Mouse (Mus musculus): ENCODE measurements around the gene Aasdh. TPM values are rescaled to one million over a fixed set of nuclear protein-coding genes. Genes with fewer than 3 reads are reported as not detected.

Gene Aasdh
- 10 to 100 TPM; 10.1 to 14.4 TPM for total RNA-seq (2021)

GRCm38 (mm10) chr5:76905405-76906154, at the start of gene Aasdh:
Gene Aasdh (minus strand): TSS chr5:76905514.
- intact Hi-C loops (cut with DNase I): loop anchor here (1.0 to 2.0 kb wide), 2 partner anchors 46 to 69 kb away; partner anchors contain the start of genes Paics, Ppat and Srp72
- peak; percentile 96 to 98 for DNase-seq

DNA sequence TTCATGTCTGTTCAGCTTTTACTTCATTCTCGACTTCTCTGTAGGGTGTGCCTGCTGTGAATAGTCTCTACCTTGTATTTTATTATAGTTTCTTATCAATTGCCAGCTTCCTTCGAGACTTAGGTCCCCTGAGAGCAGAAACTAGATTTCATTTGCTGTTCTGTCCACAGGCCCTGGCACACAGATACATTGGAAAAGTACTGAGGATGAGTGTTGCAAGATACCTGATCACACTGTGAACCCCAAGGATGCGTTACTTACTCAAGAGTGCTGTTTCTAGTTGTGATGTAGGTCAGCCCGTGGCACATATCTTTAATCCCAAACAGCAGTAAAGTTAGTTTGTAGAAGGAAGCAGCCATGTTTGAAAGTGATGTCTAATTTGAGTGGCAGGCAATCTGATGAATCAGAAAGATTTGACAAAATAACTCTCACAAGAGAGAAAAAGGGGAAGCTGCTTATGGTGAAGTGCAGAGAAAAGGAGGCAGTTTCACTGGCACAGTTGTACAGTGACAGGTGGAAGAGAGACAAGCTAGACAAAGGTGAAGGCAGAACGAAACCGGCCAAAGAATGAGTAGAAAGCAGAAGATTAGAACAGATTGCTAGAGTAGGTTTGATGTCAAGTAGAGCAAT, 49.1 kb upstream of the Aasdh start:
- no peak for DNase-seq
- intact Hi-C loops (cut with DNase I): no loop called here

GRCm38 (mm10) chr5:76953794-76954193, 48.5 kb upstream of the Aasdh start:
- intact Hi-C loops (cut with DNase I): no loop called here

GRCm38 (mm10) chr5:76952112-76953040, 47.1 kb upstream of the Aasdh start:
- no peak for DNase-seq
- intact Hi-C loops (cut with DNase I): no loop called here

More at GRCm38 (mm10) chr5:76953794-76954193, 48.5 kb upstream of the Aasdh start:
- DNase-seq: no peak

GRCm38 (mm10) chr5:76951106-76952027, 46.1 kb upstream of the Aasdh start, which contains the start of the genes Paics and Ppat:
Gene Paics (plus strand): TSS chr5:76951307.
Gene Ppat (minus strand): TSS chr5:76951578.
- intact Hi-C loops (cut with DNase I): loop anchor here (1.0 kb wide), 1 partner anchor 46 kb away; the partner anchor contains the start of gene Aasdh

DNA sequence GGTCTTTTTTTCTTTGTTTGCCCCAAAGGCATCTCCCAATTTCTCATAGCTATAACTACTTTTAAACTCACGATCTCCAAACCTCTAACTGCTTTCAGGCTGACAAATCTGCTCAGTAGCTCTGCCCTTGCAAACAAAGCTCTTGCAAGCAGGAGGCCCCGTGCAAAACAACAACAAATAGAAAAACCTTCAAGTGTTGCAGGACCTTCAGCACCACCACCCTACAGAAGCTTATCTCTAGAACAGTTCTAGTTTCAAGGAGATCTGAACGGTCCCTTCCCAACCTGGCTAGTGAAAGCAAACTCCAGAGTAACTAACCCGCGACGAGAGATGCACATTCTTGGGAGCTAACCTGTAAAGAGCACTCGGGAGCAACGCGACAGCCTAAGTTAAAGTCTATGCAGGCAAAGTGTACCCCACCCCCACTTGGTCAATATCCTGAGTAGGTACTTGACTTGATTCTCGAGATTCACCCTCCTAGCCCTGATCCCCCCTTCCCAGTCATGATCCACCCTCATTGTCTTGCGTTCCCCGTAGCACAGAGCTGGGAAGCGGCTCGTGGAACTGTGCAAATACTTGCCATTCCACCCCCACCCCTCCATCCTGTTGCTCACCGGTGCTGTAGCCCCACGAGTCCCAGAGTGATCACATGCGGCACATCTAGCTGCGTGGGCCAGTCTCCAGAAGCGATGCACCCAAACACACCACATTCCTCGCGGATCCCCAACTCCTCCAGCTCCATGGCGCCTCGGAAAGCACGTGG, 45.2 kb upstream of the Aasdh start:
- intact Hi-C loops (cut with DNase I): loop anchor here (1.0 kb wide), 1 partner anchor 45 kb away; the partner anchor contains the start of gene Aasdh
- DNase-seq: peak in 1 of 2 experiments; percentile 16

More at GRCm38 (mm10) chr5:76951106-76952027, 46.1 kb upstream of the Aasdh start, which contains the start of the genes Paics and Ppat:
- peak; percentile 99 for DNase-seq

GRCm38 (mm10) chr5:76947758-76948157, 42.4 kb upstream of the Aasdh start:
- intact Hi-C loops (cut with DNase I): no loop called here
- peak; percentile 30 to 31 for DNase-seq

- intact Hi-C loops (cut with DNase I): no loop called here
- no peak for DNase-seq
Measured at GRCm38 (mm10) chr5:76947142-76947541, 41.8 kb upstream of the Aasdh start.

DNA sequence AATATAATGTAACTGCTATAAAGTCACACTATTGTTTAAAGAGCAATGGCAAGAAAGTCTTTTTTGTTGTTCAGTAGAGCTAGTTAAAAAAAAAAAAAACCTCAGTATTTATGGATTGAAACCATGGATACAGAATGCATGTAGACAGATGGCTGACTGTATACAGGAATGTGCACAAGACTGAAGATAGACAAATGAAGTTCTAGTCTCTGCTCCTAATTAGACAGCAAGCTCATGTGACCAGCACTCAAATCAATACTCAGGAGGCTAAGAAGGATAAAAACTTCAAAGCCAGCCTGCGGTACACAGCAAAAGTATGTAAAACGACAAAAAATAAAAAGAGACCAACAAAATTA, 40.3 kb upstream of the Aasdh start:
- intact Hi-C loops (cut with DNase I): no loop called here
- no peak for DNase-seq

DNA sequence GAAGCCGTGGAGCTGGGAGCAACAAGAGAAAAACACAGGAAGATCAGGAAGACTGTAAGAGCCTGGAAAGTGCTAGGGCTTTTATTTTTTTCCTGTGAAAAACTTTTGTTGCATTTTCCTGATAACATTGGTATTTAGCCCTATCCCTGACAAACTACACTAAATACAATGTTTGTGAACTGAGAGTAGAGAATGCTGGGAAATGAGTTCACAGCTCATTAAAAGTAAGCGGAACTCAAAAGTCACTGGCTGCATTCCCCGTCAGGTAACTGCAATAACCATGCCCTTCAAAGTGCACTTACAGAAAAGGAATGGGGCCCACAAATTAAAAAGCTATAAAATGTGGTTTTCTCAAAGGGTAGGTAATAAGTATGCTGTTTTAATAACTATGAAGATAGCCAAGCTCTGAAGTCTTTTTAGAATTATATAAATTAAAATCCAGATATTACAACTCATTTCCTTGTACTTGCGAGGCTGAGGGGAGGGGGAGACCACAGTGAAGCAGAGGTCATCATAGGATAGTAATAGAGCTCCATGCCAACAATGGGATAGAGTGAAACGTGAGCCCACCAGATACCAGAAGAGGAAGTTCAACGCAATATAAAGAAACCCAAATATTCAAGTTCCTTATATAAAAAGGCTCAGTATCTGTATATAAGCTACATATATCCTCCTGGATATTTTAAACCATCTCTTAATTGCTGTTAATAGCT, 39.8 kb upstream of the Aasdh start:
- DNase-seq: no peak
- intact Hi-C loops (cut with DNase I): no loop called here

DNA sequence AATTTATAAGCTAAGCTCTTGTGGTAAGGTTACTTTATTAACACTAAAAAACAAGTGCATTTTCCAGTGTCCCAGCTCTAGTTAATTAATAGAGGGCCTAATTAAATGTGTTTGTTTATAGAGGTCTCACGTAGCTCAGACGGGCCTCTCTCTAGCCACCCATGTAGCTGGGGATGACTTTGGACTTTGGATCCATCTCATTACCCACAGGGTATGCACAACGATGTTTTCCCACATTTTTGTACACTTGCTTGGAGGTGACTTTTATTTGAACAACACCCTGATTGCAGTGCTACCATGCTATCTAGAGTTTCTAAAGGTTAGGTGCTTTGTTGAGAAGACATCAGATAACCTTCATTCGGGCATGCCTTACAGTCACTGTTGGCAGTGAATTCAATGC, 37.2 kb upstream of the Aasdh start:
- no peak for DNase-seq

GRCm38 (mm10) chr5:76941975-76942374, 36.7 kb upstream of the Aasdh start:
- no peak for DNase-seq
- intact Hi-C loops (cut with DNase I): no loop called here

More for the DNA sequence above, 37.2 kb upstream of the Aasdh start:
- intact Hi-C loops (cut with DNase I): no loop called here

- intact Hi-C loops (cut with DNase I): no loop called here
- DNase-seq: no peak
Measured at GRCm38 (mm10) chr5:76939717-76940116, 34.4 kb upstream of the Aasdh start.

DNA sequence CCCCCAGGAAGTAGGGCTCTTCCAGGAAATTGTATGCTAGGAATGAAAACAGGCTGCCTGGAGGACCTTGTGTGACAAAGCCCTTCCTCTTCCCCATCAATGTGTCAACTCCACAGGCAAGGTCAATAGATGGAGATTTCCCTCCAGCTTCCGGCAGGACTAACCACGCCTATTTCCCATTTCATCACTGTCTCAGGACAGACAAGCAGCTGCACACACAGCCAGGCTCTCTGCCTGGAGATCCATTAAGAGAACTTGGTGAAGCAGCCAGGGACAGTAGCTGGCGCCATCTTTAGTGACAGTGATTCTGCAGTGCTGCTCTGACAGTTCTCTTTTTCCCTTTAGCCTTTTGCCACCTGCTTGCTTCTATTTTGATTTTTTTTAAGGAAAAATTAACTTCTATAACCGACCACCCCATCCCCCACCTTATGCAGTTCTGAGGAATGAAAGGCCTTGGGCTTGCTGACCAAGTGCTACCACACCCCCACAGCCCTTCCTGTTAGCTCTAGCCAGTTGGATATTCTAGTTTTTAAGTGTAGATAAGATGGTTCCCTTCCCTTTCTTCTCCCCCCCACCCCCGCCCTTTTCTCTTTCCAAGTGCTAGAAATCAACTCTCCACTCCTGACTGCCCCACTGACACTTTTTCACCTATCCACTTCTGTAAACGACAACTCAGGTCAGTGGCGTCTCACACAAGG, 24.0 kb upstream of the Aasdh start:
- intact Hi-C loops (cut with DNase I): no loop called here
- peak; percentile 41 to 47 for DNase-seq

GRCm38 (mm10) chr5:76928124-76928832, 23.0 kb upstream of the Aasdh start:
- intact Hi-C loops (cut with DNase I): no loop called here
- peak; percentile 63 to 69 for DNase-seq

GRCm38 (mm10) chr5:76924296-76924695, 19.0 kb upstream of the Aasdh start:
- intact Hi-C loops (cut with DNase I): no loop called here
- DNase-seq: no peak

- intact Hi-C loops (cut with DNase I): no loop called here
- peak; percentile 81 to 85 for DNase-seq
Measured at GRCm38 (mm10) chr5:76923428-76923827, 18.1 kb upstream of the Aasdh start.

Measured in heart, postnatal 10 days (tissue).